Mouse (Mus musculus): ENCODE data around the gene Ociad1. TPM values are rescaled to one million over a fixed set of nuclear protein-coding genes. Genes with fewer than 3 reads are reported as not detected.

The Ociad1 gene
- polyA plus RNA-seq, 1 experiment from 2014 or later, result 230 TPM

DNA sequence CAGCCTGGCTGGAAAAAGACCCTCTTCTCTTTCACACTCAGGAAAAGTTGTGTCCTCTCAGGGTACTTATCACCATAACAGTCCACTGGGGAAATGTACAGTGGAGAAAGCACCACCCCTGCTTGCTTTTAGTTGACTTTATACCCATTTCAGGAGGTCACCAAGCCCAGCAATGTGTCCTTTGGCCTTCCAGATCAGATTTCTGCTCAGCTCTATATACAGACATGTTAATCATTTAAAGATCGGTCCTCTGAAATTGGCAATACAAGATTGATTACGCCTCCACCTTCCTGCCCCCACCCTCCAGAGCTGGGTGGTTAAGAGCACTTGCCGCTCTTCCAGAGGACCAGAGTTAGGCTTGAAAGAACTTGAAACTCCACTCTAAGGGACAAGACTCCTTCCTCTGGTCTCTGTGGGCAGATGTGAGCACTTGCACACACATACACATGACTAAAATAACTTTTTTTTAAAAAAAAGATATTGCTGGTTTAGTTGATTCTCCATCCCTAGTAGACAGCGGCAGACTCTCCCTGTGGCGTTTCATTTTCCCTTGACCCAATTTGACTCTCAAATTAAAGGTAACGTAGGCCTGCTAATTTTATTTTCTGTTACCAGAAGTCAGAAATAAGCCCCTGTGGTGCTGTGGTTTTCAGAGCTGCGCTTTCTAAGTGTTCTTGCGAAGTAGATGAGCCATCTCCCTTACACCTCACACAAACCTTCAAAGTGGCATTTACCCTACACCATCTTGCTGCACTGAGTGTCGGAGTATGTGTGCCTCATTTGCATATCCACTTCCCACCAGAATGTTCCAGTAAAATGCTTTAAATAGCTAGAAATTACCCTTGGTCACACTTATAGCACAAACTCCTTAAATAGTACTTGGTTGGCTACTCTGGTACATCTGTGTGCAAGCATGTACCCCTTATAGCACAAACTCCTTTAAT is 47.5 kb downstream of the Ociad1 start:
- Histone ChIP-seq H3K4me2 (no peak overlapping the region), H3K9ac (no peak overlapping the region), H3K36me3 (no peaks in the 10 kb centered on the region), H3K4me3 (no peak overlapping the region), H3K27ac (ENCODE audit: poor library complexity, severe bottlenecking) (no peak overlapping the region), H3K9me3 (replicated peaks) (no peaks in the 10 kb centered on the region), H3K4me1 (replicated peaks) (peaks cover 33% of the 10 kb centered on the region), H3K27me3 (replicated peaks) (0 out of 2 replicates have a peak, but pooled peaks cover 3% of the 10 kb centered on the region)
- 89% methylated on average over 9 of the region's 9 CpGs for WGBS
- no peak for ATAC-seq (ENCODE audit: insufficient number of reproducible peaks, low FRiP score)

- H3K4me3 ChIP-seq, result no peak within 1 kb of the TSS
- no peaks in the 10 kb centered on the region for H3K36me3 ChIP-seq
- H3K4me1 ChIP-seq (replicated peaks), result peaks cover 26% of the 10 kb centered on the region
- H3K4me2 ChIP-seq, result no peak within 1 kb of the TSS
- no peak within 1 kb of the TSS for H3K27ac ChIP-seq (ENCODE audit: poor library complexity, severe bottlenecking)
- H3K9me3 ChIP-seq (replicated peaks), result no peaks in the 10 kb centered on the region
- H3K27me3 ChIP-seq (replicated peaks), result 0 out of 2 replicates have a peak, but pooled peaks cover 3% of the 10 kb centered on the region
- 79% methylated on average over 8 of the region's 8 CpGs for WGBS
- ATAC-seq (ENCODE audit: insufficient number of reproducible peaks, low FRiP score), result no peak
- no peak within 1 kb of the TSS for H3K9ac ChIP-seq
Observed at GRCm38 (mm10) chr5:73340723-73341235, 48.2 kb downstream of the Ociad1 start, which contains the start of gene Ociad2. Ociad2 (minus strand) TSS chr5:73341028.

DNA sequence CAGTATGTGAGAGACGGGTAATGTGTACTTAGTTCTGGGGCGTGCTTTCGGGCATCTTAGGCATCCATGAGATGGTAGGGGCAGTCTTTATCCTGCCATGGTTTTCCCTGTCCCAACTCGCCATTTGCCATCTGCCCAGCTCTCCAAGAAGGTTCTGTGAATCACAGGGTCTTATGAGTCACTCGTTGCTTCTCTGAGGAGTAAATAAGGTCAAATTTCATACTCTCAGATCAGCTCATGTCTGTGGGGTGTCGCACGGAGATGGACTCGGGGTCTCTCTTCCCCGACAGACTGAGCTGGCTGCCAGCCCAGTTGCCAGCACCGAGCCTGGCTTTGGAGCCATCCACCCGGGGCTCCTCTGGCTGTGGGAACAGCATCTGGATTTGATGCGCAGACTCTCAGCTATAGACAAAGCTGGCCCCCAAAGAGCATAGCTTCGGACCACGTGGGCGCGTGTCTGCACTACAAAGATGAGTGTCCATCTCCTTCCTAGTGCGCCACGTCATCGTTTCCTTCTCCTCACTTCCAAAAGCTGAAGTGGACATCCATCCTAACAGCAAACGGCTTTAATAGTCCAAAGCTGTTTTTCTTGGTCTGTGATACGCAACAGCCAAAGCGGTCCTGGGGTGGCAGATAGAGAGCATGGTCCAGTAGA is 50.2 kb downstream of the Ociad1 start:
- Histone ChIP-seq H3K4me2 (no peak overlapping the region), H3K27ac (ENCODE audit: poor library complexity, severe bottlenecking) (no peak overlapping the region), H3K4me3 (no peak overlapping the region), H3K9ac (no peak overlapping the region), H3K27me3 (replicated peaks) (0 out of 2 replicates have a peak, but pooled peaks cover 6% of the 10 kb centered on the region), H3K9me3 (replicated peaks) (no peaks in the 10 kb centered on the region), H3K4me1 (replicated peaks) (peaks cover 8% of the 10 kb centered on the region; the same call in 1 of the 2 replicates), H3K36me3 (no peaks in the 10 kb centered on the region)
- ATAC-seq (ENCODE audit: insufficient number of reproducible peaks, low FRiP score), result no peak
- WGBS, result 81% methylated on average over 22 of the region's 22 CpGs

DNA sequence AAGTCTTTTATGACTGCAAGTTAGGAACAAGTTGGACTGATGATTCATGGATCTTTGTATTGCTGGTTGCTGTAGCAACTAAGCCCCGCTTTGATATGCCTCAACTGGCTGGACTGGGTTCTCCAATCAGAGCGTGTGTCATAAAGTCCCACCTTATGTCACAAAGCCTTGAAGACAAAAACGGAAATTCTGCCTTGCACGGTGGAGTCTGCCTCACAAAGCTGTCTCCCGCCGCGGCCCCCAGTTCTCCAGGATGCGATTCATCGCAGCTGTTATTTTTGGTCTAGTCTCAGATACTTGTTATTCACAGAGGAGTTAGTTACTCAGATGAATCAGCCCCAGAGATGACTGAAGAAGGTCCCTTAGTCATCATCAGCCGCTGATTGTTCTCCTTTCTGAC is 51.7 kb downstream of the Ociad1 start:
- H3K4me2 ChIP-seq, result no peak overlapping the region
- H3K9me3 ChIP-seq (replicated peaks), result no peaks in the 10 kb centered on the region
- H3K27me3 ChIP-seq (replicated peaks), result 0 out of 2 replicates have a peak, but pooled peaks cover 6% of the 10 kb centered on the region
- no peak overlapping the region for H3K4me3 ChIP-seq
- no peak for ATAC-seq (ENCODE audit: insufficient number of reproducible peaks, low FRiP score)
- peaks cover 7% of the 10 kb centered on the region; the same call in 1 of the 2 replicates for H3K4me1 ChIP-seq (replicated peaks)
- no peak overlapping the region for H3K27ac ChIP-seq (ENCODE audit: poor library complexity, severe bottlenecking)
- 56% methylated on average over 10 of the region's 10 CpGs for WGBS
- no peaks in the 10 kb centered on the region for H3K36me3 ChIP-seq
- no peak overlapping the region for H3K9ac ChIP-seq

GRCm38 (mm10) chr5:73345254-73345653 is 52.7 kb downstream of the Ociad1 start:
- no peak overlapping the region for H3K4me2 ChIP-seq
- H3K27ac ChIP-seq (ENCODE audit: poor library complexity, severe bottlenecking), result no peak overlapping the region
- no peaks in the 10 kb centered on the region for H3K9me3 ChIP-seq (replicated peaks)
- peaks cover 7% of the 10 kb centered on the region; the same call in 1 of the 2 replicates for H3K4me1 ChIP-seq (replicated peaks)
- no peak for ATAC-seq (ENCODE audit: insufficient number of reproducible peaks, low FRiP score)
- WGBS, result 84% methylated on average over 4 of the region's 4 CpGs
- 0 out of 2 replicates have a peak, but pooled peaks cover 6% of the 10 kb centered on the region for H3K27me3 ChIP-seq (replicated peaks)
- H3K9ac ChIP-seq, result no peak overlapping the region
- H3K4me3 ChIP-seq, result no peak overlapping the region
- H3K36me3 ChIP-seq, result no peaks in the 10 kb centered on the region

GRCm38 (mm10) chr5:73349514-73349913 is 56.9 kb downstream of the Ociad1 start:
- no peak for ATAC-seq (ENCODE audit: insufficient number of reproducible peaks, low FRiP score)
- H3K4me1 ChIP-seq (replicated peaks), result peaks cover 12% of the 10 kb centered on the region
- no peak overlapping the region for H3K27ac ChIP-seq (ENCODE audit: poor library complexity, severe bottlenecking)
- no peaks in the 10 kb centered on the region for H3K9me3 ChIP-seq (replicated peaks)
- no peak overlapping the region for H3K4me2 ChIP-seq
- no peaks in the 10 kb centered on the region for H3K36me3 ChIP-seq
- 0 out of 2 replicates have a peak, but pooled peaks cover 6% of the 10 kb centered on the region for H3K27me3 ChIP-seq (replicated peaks)
- H3K9ac ChIP-seq, result no peak overlapping the region
- 56% methylated on average over 5 of the region's 5 CpGs for WGBS
- H3K4me3 ChIP-seq, result no peak overlapping the region

DNA sequence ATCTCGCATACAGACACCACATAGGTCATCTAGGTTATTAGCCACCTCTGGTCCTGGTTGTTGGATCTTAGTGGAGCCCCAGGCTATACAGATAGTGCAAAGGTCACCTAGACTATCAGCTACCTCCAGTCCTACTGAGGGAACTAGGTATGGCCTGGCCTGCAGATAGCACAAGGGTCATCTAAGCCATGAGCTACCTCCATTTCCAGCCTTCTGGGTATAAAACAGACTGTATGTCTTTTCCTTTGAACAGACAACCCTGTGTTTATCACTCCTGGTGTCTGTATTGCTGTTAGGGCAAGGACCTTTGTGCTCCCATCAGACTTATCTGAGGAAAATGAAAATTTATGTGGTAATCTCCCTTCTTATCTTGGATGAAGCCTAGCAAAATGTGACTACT is 59.2 kb downstream of the Ociad1 start:
- ATAC-seq (ENCODE audit: insufficient number of reproducible peaks, low FRiP score), result no peak
- H3K9ac ChIP-seq, result no peak overlapping the region

DNA sequence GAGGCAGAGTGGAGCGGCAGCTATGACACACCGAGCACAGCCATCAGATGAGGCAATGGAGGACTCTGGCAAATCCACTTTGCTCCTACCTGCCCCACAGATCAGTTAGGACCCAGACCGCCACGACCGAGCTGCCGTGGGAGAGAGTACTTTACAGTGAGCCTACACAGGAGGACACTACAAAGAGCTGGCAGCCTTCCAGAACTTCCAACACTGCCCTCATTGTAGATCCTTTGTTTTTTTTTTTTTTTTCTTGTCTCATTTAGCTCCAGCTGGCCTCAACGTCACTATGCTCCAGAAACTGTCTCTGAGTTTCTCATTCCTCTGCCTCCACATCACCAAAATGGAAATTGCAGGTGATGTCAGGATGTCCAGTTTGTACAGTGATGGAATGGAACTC is 60.9 kb downstream of the Ociad1 start:
- Histone ChIP-seq H3K36me3 (no peaks in the 10 kb centered on the region), H3K9ac (no peak overlapping the region), H3K4me3 (no peak overlapping the region), H3K27ac (ENCODE audit: poor library complexity, severe bottlenecking) (no peak overlapping the region), H3K9me3 (replicated peaks) (no peaks in the 10 kb centered on the region), H3K4me2 (no peak overlapping the region), H3K27me3 (replicated peaks) (no peaks in the 10 kb centered on the region), H3K4me1 (replicated peaks) (peaks cover 15% of the 10 kb centered on the region)
- 31% methylated on average over 7 of the region's 7 CpGs for WGBS
- no peak; the same call in 1 of the 2 replicates for ATAC-seq (ENCODE audit: insufficient number of reproducible peaks, low FRiP score)

More for the DNA sequence above, 59.2 kb downstream of the Ociad1 start:
- 89% methylated on average over 1 of the region's 1 CpGs for WGBS
- no peak overlapping the region for H3K27ac ChIP-seq (ENCODE audit: poor library complexity, severe bottlenecking)
- H3K9me3 ChIP-seq (replicated peaks), result no peaks in the 10 kb centered on the region
- H3K36me3 ChIP-seq, result no peaks in the 10 kb centered on the region
- H3K4me3 ChIP-seq, result no peak overlapping the region
- peaks cover 13% of the 10 kb centered on the region for H3K4me1 ChIP-seq (replicated peaks)
- H3K27me3 ChIP-seq (replicated peaks), result 0 out of 2 replicates have a peak, but pooled peaks cover 3% of the 10 kb centered on the region
- no peak overlapping the region for H3K4me2 ChIP-seq

GRCm38 (mm10) chr5:73353978-73354377 is 61.4 kb downstream of the Ociad1 start:
- Histone ChIP-seq H3K4me3 (no peak overlapping the region), H3K4me1 (replicated peaks) (peaks cover 19% of the 10 kb centered on the region), H3K9ac (no peak overlapping the region), H3K4me2 (no peak overlapping the region), H3K27me3 (replicated peaks) (no peaks in the 10 kb centered on the region), H3K36me3 (no peaks in the 10 kb centered on the region), H3K9me3 (replicated peaks) (no peaks in the 10 kb centered on the region), H3K27ac (ENCODE audit: poor library complexity, severe bottlenecking) (no peak overlapping the region)
- no peak for ATAC-seq (ENCODE audit: insufficient number of reproducible peaks, low FRiP score)
- 23% methylated on average over 3 of the region's 3 CpGs for WGBS

- whole genome bisulfite sequencing, result 58% methylated on average over 5 of the region's 5 CpGs
- Histone ChIP-seq H3K4me2 (no peak overlapping the region), H3K4me1 (replicated peaks) (peaks cover 30% of the 10 kb centered on the region), H3K36me3 (no peaks in the 10 kb centered on the region), H3K27ac (ENCODE audit: poor library complexity, severe bottlenecking) (no peak overlapping the region), H3K27me3 (replicated peaks) (no peaks in the 10 kb centered on the region), H3K9me3 (replicated peaks) (no peaks in the 10 kb centered on the region), H3K9ac (no peak overlapping the region), H3K4me3 (no peak overlapping the region)
- no peak for ATAC-seq (ENCODE audit: insufficient number of reproducible peaks, low FRiP score)
Observed at GRCm38 (mm10) chr5:73355393-73355792, 62.8 kb downstream of the Ociad1 start.

Measured in heart, embryonic 12.5 days (tissue).